Mouse (Mus musculus): ENCODE data around the gene Ifnar1. TPM values are rescaled to one million over a fixed set of nuclear protein-coding genes. Genes with fewer than 3 reads are reported as not detected.

The Ifnar1 gene
- total RNA-seq (2015) (32.2 and 33.3 TPM in 2 replicates), total RNA-seq (2017) (34.7 and 36.3 TPM in 2 replicates)

DNA sequence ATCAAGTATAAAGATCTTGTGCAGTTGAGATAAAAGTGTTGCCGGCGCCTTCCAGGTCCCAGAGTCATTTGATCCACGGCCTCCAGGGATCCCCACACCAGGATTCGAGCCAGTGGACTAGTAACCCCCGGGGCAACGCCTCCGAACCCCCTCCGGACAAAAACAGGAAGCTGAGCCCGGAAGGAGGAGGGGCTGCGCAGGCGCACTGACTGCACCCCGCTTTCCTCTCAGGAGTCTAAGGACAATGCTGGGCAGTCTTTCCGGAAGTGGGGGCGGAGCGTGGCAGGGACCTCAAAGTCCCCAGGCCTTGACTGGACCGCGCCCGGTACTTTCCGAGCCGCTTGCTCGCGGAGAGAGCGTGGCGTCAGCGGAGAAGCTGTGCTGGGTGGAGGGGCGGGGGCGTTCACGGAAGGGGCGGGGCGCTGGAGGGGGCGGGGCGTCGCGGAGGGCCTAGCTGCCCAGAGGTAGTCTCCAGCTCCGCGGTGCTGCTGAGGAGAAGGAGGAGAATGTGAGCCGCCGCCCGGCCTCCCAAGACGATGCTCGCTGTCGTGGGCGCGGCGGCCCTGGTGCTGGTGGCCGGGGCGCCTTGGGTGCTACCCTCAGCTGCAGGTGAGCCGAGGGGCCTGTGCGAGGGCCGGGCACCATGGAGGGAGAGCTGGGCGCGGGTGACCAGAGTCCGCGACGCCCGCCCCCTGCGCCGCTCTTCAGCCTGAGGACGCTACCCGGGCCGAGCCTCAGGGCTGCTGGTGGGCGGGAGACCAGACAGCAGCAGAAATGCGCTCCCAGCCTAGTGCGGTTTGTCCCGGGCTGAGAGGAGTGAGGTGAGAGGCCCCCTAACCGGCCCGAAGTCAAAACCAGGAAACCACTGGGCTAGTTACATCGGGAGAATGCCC lies at the start of gene Ifnar1:
TSS of gene Ifnar1 (plus strand) at position 431 of the 893 bp plus-strand sequence.
- ATAC-seq (replicated peaks; ENCODE audit: poor library complexity) = peak; percentile 97

DNA sequence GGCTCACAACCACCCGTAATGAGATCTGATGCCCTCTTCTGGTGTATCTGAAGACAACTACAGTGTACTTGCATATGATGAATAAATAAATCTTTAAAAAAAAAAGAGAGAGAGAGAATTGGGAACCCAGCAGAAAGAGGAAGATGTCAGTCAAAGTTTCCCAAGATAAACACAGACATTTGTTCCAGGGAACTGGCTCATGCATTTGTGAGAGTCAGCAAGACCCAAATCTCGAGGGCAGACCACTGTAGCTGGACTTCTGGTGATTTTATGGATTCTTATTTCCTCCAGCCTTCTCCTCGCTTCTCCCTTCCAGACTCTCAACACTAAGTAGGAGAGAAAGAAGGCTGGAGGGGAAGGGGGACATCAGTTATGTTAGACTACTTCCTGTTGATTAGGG lies 47.0 kb upstream of the Ifnar1 start:
- no peak for ATAC-seq (replicated peaks; ENCODE audit: poor library complexity)

DNA sequence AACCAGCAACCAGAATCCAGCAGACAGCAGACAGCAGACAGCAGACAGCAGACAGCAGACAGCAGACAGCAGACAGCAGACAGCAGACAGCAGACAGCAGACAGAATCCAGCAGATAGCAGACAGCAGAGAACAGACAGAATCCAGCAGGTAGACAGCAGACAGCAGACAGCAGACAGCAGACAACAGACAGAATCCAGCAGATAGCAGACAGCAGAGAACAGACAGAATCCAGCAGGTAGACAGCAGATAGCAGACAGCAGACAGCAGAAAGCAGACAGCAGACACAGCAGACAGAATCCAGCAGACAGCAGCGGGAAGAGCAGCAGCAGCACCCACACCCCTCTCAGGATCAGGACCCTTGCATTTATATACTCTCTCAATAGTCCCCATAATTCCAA lies 46.4 kb upstream of the Ifnar1 start:
- ATAC-seq (replicated peaks; ENCODE audit: poor library complexity) = 0 out of 2 replicates have a peak, but pooled peaks have one; percentile 27

GRCm38 (mm10) chr16:91441366-91441765 lies 43.7 kb upstream of the Ifnar1 start:
- peak; percentile 70 for ATAC-seq (replicated peaks; ENCODE audit: poor library complexity)

DNA sequence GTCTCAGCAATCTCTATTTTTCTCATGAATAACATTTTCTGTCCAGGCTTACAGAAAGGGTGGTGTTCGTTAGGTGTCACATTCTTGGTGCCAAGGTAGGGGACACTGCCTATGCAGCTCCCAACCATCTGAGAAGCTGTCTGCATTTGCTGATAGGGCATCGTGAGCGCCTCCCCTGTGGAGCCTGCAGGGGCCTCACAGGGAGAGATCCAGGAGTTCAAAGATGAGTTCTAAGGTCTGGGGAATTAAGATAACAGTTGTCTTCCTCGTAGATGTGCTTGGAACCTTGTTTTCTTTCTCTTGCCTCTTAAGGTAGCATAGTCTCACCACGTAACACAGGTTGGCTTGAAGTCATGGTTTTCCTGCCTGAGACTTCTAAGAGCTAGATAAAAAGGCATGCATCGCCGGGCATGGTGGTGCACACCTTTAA lies 43.2 kb upstream of the Ifnar1 start:
- peak; percentile 88 for ATAC-seq (replicated peaks; ENCODE audit: poor library complexity)

- peak; percentile 38 for ATAC-seq (replicated peaks; ENCODE audit: poor library complexity)
Measured at GRCm38 (mm10) chr16:91442446-91442845, 42.6 kb upstream of the Ifnar1 start.

DNA sequence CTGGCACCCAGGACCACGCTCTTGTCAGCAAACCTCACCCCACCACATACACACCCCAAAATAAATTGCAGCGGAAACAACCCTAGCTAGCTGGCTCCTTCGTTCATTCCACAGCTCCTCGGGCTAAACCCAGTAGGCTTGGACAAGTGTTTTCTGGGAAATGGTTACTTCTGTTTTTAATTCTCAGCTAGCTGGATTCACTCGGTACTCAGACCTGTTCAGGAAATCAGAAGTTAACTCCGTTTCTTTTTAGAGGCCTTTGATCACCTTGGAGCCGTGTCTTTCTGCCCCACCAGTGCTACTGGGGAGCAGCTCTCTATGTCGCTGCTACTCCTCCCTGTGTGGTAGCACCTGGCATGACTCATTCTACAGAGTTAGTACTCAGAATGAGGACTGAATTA lies 41.8 kb upstream of the Ifnar1 start:
- ATAC-seq (replicated peaks; ENCODE audit: poor library complexity) = no peak

GRCm38 (mm10) chr16:91444847-91445246 lies 40.2 kb upstream of the Ifnar1 start:
- no peak for ATAC-seq (replicated peaks; ENCODE audit: poor library complexity)

- no peak for ATAC-seq (replicated peaks; ENCODE audit: poor library complexity)
Measured at GRCm38 (mm10) chr16:91445566-91445965, 39.5 kb upstream of the Ifnar1 start.

- ATAC-seq (replicated peaks; ENCODE audit: poor library complexity) = peak; percentile 15
Measured at GRCm38 (mm10) chr16:91446778-91447511, 38.1 kb upstream of the Ifnar1 start.

GRCm38 (mm10) chr16:91447512-91447900 lies 37.5 kb upstream of the Ifnar1 start:
- ATAC-seq (replicated peaks; ENCODE audit: poor library complexity) = peak; percentile 17; the same call in 1 of the 2 replicates

- ATAC-seq (replicated peaks; ENCODE audit: poor library complexity) = peak; percentile 49
Measured at GRCm38 (mm10) chr16:91448088-91448487, 37.0 kb upstream of the Ifnar1 start.

- no peak for ATAC-seq (replicated peaks; ENCODE audit: poor library complexity)
Measured at GRCm38 (mm10) chr16:91448895-91449294, 36.1 kb upstream of the Ifnar1 start.

DNA sequence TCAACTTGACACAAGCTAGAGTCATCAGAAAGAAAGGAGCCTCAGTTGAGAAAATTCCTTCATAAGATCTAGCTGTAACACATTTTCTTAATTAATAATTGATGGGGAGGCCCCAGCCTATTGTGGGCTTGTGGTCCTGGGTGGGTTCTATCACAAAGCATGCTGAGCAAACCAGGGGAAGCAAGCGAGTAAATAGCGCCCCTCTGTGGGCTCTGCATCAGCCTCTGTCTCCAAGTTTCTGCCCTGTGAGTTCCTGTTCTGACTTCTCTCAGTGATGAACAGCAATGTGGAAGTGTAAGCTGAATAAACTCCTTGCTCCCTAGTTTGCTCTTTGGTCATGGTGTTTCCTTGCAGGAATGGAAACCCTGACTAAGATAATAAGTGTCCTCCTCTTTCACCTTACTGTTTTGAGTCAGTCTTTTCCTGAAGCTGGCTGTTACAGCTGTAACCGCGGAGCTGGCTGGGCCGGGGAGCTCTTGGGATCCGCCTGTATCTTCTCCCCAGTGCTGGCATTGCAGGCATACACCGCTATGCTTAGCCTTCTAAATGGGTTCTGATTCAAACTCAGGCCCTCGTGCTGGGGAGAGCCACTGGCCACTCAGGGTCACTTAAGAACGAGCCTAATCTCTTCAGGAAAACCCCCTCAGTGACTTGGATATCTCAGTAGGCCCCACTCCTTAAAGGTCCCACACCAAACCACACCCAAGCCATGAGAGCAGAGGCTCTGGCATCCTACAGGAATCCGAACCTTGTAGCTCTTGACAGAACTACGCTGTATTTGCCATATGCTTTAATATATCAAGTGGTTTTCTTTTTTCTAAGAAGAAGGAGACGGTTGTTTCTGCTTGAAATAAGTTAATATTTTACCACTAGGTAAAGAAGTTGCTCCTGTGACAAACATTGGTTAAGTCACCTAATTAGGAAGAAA lies 34.6 kb upstream of the Ifnar1 start:
- no peak for ATAC-seq (replicated peaks; ENCODE audit: poor library complexity)

GRCm38 (mm10) chr16:91451949-91452348 lies 33.1 kb upstream of the Ifnar1 start:
- peak; percentile 33 for ATAC-seq (replicated peaks; ENCODE audit: poor library complexity)

DNA sequence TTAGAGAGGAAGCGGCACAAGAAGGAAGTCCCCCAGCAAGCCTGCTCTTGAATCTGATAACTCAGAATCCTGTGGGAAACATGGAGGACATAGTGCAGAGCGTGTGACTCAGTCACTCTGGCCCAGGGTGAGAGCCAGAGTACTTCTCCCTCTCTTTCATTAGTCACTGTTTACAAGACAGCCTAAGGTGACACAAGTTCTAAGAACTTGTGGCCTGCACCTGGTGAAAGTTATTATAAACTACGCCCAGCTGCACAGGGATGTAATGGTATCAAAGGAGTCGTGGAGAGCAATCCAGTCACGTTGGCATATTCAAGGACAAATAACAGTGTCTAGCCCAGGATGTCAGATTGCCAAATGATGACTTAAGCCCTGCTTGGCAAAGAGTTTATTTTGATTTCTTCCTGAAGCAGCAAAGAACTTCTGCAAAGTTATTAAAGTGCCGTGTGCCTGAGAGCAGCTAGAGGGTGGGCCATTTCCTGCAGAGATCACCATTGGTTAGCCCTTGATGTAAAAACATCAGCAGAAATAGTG lies 32.6 kb upstream of the Ifnar1 start:
- peak; percentile 18; the same call in 1 of the 2 replicates for ATAC-seq (replicated peaks; ENCODE audit: poor library complexity)

DNA sequence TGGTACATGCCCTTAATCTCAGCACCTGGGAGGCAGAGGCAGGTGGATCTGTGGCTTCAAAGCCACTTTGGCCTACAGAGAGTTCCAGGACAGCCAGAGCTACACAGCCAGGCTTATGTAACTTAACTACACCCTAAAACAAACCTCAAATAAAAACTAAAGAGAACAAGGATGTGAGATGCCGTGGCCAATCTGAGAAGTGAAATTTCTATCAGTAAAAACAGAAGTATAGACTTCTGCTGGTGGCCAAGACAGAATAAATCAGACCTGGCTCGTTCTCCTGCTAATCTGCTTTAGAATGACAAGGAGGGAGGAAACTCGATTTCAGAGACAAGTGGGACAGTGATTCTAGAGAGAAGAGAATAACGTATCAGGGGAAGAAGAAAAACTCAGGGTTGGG lies 29.2 kb upstream of the Ifnar1 start:
- ATAC-seq (replicated peaks; ENCODE audit: poor library complexity) = peak; percentile 18; the same call in 1 of the 2 replicates

DNA sequence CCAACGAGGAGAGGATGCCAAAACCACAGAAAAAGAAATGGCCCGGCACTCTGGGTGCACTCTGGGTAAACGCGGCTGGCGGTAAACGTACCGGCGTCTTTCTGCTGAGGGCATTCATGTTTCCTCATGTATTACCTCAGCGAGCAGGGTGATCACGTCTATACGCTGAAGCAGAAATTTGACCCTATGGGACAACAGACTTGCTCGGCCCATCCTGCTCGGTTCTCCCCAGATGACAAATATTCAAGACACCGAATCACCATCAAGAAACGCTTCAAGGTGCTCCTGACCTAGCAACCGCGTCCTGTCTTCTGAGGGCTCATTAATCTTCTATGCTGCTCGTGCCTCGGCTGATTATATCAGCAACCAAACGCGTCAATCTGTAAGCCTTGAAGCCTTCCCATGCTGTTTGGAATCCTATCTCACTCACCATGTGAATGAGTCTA lies 26.7 kb upstream of the Ifnar1 start:
- peak; percentile 26 for ATAC-seq (replicated peaks; ENCODE audit: poor library complexity)

DNA sequence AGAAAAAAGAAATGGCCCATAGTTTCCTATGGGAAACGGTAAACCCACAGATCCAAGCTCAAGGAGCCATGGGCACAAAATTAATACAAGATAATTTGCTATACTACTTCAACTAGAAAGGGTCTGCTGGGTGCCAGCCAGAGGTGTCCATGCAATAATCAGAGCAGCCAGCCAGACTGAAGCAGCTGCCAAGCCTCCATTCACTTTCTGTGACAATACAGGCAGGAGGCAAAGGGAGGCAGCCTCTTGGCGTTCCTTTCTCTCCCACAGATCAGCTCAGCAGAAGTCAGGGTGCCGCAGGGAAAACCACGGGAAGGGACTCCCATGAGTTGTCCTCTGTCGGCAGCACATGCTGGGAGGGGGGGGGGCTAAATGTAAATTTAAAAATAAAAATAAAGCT lies 26.1 kb upstream of the Ifnar1 start:
- ATAC-seq (replicated peaks; ENCODE audit: poor library complexity) = no peak

DNA sequence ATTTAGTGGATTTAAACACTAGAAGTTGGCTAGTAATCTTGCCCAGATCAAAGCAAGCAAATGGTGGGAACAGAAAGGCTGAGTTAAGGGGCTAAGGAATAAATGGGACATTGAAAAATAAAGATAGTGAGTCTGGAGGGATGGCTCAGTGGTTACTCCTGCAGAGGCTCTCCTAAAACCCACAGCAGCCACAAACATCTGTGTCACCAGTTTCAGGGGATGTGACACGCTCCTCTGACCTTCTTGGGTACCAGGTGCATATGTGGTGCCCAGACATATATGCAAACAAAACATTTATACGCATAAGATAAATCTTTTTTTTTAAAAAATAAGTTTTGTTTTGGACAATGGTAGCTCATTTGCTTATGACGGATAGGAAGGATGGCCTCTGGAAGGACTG lies 25.6 kb upstream of the Ifnar1 start:
- no peak for ATAC-seq (replicated peaks; ENCODE audit: poor library complexity)

All from megakaryocyte progenitor cell, adult 5-6 weeks (primary cell).